Mouse (Mus musculus): ENCODE measurements around the gene Trim54. TPM values are rescaled to one million over a fixed set of nuclear protein-coding genes. Genes with fewer than 3 reads are reported as not detected.

The Trim54 gene
- total RNA-seq (2021), result not detected
- long read RNA-seq, result 0 reads

DNA sequence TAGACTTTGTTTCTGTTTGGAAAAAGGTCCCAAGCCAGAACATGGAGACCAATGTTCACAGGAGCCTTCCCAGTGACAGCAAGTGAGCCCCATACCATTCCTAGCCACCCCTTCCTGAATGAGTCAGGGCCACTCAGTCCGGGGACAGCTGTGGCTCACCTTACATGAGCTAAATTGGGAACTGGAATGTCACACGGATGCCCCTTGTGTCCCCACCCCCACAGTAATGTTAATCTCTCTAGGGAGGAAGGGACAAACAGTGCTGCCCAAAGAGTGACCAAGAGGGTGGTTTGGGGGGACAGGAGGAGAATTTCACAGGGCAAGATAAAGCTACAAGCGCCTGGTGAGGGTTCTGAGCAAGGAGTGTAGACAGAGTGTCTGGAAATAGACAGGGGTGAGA, at the start of gene Trim54:
Gene Trim54, plus strand, starts transcription at position 359 of the 400 bp plus-strand sequence.
- no peak for DNase-seq (ENCODE audit: low spot score in 2 of 2)

DNA sequence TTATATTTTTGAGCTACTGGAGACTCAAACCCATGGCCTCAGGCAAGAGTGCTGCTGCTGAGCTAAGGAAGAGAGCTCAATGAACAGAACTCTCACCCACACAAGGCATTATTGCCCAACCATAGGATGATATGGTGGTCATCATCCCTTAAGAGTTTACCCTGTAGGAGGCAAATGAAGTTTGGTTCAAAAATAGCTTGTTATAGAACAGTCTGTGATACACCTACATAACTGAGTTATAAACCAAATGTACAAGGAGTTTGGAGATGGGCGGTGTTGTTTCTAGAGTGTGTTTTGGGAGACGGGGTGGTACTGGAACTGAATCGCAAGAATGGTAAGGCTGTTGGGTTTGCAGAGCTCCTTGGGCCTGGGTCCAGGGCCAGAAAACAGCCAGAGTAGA, 46.7 kb upstream of the Trim54 start:
- DNase-seq (ENCODE audit: low spot score in 2 of 2), result no peak

DNA sequence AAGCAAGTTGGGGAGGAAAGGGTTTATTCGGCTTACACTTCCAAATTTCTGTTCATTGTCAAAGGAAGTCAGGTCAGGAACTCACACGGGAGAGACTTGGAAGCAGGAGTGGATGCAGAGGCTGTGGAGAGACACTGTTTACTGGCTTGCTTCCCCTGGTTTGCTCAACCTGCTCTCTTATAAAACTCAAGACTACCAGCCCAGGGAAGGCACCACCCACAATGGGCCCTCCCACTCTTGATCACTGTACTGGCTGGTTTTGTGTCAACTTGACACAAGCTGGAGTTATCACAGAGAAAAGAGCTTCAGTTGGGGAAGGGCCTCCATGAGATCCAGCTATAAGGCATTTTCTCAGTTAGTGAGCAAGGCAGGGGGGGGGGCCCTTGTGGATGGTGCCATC, 45.5 kb upstream of the Trim54 start:
- DNase-seq (ENCODE audit: low spot score in 2 of 2), result no peak

- DNase-seq (ENCODE audit: low spot score in 2 of 2), result no peak
These were observed 44.7 kb upstream of the Trim54 start for GRCm38 (mm10) chr5:31071821-31072220.

DNA sequence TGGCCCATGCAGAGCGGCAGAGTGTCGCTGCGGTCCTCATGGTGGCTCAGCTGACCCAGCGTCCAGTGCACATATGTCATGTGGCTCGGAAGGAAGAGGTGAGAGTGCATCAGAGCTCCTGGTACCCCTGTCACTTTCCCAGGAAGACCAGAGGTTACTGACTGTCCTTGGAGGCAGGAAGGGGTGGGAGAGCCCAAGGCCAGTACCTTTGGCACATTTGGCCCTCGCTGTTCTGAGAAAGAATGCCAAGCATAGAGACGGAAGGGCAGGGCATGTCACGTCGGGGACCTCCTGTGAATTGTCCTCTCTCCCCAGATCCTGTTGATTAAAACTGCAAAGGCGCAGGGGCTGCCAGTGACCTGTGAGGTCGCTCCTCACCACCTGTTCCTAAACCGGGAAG, 43.3 kb upstream of the Trim54 start:
- no peak for DNase-seq (ENCODE audit: low spot score in 2 of 2)

- no peak for DNase-seq (ENCODE audit: low spot score in 2 of 2)
These were observed 40.2 kb upstream of the Trim54 start for GRCm38 (mm10) chr5:31076346-31076745.

DNA sequence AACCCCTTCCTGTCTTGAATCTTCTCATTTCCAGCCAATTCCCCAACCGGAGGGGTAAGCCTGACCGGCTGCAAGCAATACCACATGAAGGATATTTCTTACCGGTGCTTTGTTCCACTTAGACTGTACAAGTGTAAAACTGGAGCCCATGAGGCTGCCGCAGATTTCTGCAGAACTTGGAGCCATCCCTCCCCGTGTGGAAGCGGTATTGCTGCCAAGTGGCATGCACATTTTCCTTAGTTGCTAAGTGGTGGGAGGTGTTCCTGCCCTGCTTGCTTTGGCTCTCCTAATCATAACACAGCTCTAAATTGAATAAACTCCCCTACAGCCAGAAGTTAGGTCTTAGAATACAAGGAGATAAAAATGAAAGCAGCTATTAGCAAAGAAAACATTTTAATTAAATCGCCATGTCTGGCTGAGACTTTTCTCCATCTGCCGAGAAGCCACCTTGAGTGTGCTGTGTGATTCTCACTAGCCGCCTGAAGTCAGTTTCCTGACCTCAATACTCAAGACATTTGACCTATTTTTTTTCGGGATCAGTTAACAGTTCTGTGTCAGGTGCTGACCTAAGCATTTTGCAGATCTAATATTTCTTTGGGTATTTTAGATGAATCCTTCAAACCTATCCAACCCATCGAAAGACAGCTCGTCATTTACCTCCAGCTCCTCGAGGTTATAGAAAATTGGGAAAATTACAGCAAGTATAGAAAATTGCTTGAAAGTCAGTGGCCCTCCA, 36.3 kb upstream of the Trim54 start:
- DNase-seq (ENCODE audit: low spot score in 2 of 2), result peak in 1 of 2 experiments; percentile 37

GRCm38 (mm10) chr5:31080795-31081164, 35.7 kb upstream of the Trim54 start:
- no peak for DNase-seq (ENCODE audit: low spot score in 2 of 2)

GRCm38 (mm10) chr5:31081386-31081785, 35.1 kb upstream of the Trim54 start:
- DNase-seq (ENCODE audit: low spot score in 2 of 2), result peak; percentile 50 to 64

DNA sequence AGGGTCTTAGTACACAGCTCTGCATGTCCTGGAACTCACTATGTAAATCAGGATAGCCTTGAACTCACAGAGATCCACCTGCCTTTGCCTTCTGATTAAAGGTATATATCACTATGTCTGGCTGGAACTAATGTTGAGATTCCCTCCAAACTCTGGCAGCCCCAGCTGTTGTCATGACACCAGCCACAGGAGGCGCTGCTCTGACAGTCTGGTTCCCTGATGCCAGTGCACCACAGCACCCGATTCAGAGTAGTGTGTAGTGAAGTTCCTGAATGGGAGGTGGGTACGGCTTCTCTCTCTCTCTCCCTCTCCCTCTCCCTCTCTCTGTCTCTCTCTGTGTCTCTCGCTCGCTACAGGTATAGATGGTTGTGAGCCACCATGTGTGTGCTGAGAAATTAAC, 34.2 kb upstream of the Trim54 start:
- peak; percentile 81 to 82 for DNase-seq (ENCODE audit: low spot score in 2 of 2)

DNA sequence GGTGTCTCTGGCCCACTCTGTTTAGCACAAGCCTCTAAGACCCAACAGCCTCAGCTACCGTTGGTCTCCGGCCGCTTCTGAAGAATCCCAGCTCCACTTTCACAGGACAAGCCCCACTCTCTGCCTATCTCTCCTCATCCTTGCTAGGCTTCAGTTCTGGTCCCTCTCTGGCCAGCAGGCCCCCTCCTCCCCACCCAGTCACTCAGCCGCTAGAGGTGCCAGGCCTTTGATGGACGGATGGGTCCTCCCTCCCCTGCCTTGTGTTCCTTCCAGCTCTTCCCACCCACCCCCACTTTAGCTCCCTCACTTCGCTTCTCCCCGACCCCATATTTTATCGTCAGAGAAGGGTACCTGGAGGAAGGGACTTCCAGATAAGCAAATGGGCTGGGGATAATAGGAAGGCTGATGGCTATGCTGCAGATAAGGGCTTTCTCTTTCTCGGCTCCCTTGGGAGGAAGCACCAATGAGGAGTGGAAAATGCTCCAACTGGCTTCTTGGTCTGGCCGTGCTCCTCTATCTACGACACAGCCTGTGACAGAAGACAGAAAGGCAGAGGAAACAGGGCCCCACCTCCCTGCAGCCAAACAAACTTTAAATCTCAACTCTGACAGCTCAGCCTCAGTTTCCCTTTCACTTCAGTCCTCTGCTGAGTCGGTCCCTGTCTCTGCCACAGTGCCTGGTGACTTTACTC, 33.4 kb upstream of the Trim54 start:
- no peak for DNase-seq (ENCODE audit: low spot score in 2 of 2)

DNA sequence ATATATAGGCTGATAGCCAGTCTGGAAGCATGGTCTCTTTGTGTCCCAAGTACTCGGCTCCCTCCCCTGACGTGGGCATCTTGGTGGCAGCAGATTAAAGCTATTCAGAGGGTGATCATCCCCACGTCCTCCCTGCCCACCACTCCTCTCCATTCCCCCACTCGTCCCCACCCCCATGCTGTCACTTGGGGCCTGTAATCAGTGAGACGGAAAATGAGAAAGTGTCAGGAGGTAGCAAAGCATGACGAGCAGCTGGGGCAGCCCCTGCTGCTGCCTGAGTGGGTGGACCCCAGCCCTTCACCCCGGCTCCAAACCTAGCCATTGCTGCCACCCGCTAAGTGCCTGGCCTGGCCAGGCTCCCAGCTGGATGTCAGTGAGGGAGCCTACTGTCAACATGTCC, 32.6 kb upstream of the Trim54 start:
- no peak for DNase-seq (ENCODE audit: low spot score in 2 of 2)

DNA sequence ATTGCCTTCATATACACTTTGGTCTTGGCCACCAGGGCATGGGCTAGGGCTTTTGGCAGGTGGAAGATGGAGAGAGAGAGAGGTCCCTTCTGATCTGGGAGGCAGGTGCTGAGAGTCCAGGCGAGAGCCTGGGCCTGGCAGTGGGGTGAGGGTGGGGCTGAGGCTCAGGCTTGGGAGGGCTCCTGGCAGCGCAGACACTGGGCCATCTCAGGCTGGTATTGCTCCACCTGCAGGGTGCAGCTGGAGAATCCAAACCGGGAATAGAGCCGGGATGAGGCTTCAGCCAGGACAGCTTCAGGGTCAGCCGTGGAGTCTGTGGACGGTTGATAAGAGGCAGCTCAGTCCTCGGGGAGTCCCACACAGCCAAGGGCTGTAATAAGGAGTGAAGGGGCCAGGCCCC, 29.9 kb upstream of the Trim54 start:
- DNase-seq (ENCODE audit: low spot score in 2 of 2), result no peak

DNA sequence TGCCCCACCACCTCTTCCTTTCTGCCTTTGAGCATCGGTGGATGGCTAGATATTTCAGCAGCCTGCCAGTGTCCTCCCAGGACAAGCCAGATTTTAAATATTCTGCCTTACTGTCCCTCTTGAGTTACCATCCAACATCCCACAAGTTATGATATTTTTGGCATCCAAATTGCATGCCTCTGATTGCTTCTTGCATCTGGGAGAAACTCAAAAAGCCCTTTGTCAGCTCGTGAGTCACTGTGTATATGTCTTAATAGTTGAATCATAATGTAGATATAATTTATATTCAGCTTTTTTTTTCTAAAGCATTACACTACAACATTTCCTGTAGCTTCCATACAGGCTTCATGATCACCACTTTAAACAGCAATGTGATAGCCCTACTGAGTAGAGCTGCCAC, 29.4 kb upstream of the Trim54 start:
- DNase-seq (ENCODE audit: low spot score in 2 of 2), result no peak

DNA sequence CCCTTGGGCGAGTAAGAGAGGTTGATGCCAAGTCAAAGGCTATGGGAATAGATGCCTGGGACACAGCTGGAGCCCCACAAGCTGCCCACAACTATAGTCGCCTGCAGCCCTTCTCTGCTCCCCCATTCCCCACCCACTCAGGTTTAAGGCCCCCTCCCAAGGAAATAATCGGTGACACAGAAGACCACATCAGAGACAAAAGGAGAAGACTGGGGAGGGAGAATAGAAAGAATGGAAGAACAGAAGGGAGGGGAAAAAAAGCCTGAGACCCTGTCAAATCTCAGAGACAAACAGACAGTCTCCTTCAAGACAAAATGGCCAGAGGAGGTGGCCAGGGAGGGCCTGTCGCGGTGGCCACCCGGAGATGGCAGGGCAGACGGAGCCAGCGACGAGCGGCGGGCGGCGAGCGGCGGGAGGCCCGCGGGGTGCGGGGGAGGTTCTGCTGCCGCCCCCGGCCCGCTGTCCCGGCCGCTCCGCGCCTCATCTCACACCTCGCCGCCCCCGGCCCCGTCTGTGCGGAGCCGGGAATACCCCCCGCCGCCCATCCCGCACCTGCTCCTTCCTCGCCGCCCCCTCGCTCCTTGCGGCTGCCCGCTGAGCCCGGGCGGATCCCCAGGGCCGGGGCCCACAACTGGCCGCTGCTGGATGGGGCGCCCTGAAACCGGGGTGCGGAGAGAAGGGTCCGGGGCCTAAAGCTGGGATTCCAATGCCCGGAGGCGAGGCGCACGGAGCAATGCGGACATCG, 24.1 kb upstream of the Trim54 start:
- no peak for DNase-seq (ENCODE audit: low spot score in 2 of 2)

- peak; percentile 52 to 60 for DNase-seq (ENCODE audit: low spot score in 2 of 2)
These were observed 23.1 kb upstream of the Trim54 start for GRCm38 (mm10) chr5:31093151-31094041.

GRCm38 (mm10) chr5:31094100-31094798, 22.3 kb upstream of the Trim54 start:
- no peak for DNase-seq (ENCODE audit: low spot score in 2 of 2)

- peak; percentile 57 to 61 for DNase-seq (ENCODE audit: low spot score in 2 of 2)
These were observed 21.5 kb upstream of the Trim54 start for GRCm38 (mm10) chr5:31094799-31095691.

GRCm38 (mm10) chr5:31095711-31096480, 20.6 kb upstream of the Trim54 start:
- DNase-seq (ENCODE audit: low spot score in 2 of 2), result no peak

Data from layer of hippocampus, postnatal 10 days (tissue).